Mouse (Mus musculus): ENCODE measurements around the gene Tenm3. TPM values are rescaled to one million over a fixed set of nuclear protein-coding genes. Genes with fewer than 3 reads are reported as not detected.
A peak's percentile ranks its signal among the peaks of the same experiment; 100 is the strongest.

Gene Tenm3
- total RNA-seq, 2 experiments from 2014 or later: 162 to 169 TPM

- DNase-seq: peak; percentile 77
- intact Hi-C loops (cut with DNase I): no loop called here
These were observed 543.1 kb downstream of the Tenm3 start for GRCm38 (mm10) chr8:48300613-48301037.

DNA sequence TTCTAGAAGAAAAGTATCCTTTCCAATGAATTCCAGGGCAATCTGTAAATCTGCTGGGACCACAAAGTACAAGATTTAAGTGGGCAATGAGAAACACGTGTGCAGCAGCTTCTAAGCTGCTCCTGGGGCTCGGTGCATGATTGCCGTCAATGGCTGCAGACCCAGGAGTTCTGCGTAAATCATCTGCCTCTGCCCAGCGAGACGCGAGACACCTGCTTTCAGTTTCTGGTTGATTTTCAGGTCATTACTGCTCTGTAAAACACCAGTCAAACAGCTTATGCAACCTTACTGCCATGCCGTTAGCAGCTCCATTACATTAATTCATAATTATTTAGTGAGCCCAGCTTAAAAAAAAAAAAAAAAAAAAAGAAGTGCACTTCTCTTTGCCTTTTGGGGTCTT is 543.7 kb downstream of the Tenm3 start:
- DNase-seq: no peak
- intact Hi-C loops (cut with DNase I): no loop called here

DNA sequence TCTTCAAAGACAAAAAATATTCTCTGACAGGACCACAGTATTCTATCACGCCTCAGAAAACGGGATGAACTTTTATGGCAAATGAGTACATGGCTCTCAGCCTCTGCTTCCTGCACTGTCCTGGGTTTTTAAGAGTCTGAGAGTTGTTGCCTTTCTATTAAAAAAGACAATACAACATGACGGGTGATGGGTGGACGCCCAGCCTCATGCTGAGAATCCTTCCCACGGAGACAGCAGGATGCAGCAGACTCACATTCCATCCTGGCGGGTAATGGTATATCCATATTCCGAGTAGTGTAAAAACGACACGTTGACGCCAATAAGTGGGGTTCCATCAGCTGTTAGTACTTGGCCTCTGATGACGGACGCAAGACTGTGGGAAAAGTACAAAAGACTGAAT is 544.4 kb downstream of the Tenm3 start:
- no peak for DNase-seq
- intact Hi-C loops (cut with DNase I): no loop called here

- intact Hi-C loops (cut with DNase I): no loop called here
These were observed 547.4 kb downstream of the Tenm3 start for GRCm38 (mm10) chr8:48296371-48296770.

GRCm38 (mm10) chr8:48295558-48295957 is 548.2 kb downstream of the Tenm3 start:
- no peak for DNase-seq
- intact Hi-C loops (cut with DNase I): no loop called here

More at GRCm38 (mm10) chr8:48296371-48296770, 547.4 kb downstream of the Tenm3 start:
- DNase-seq: no peak

DNA sequence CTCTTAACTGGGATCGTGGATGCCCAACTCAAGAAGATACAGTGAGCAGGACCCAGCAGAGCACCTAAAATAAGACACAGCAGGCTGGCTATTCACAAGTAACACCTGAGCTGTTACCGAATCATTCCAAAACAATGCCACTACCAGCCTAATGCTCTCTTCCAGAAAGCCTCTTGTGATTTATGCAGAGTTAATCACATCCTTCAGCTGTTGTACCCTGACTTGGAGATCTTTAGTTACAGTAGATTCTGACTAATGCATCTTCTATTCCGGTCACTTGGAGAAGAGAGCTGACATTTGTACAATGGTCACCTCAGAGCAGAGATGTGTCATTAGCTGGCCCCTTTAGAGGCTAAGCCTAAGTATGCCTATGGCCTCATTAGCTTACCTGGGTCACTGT is 550.0 kb downstream of the Tenm3 start:
- intact Hi-C loops (cut with DNase I): no loop called here
- no peak for DNase-seq

DNA sequence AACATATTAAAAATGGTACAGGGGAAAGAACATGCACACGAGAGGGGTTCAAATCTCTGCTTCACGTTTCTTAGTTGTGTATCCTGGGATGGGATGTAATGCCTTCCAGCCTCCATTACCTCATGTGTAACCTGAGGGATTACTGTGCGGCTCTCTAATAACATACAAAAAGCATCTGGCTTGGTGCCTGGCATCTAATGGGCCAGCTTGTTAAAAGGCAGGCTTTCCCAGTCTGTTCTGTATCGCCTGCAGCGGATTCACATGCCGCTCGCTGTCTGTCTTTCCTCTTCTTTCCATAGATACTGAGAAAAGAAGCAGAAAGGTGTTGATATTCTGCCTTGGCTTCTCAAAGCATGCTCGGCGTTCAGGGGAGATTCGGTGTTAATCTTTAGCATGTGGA is 558.3 kb downstream of the Tenm3 start:
- intact Hi-C loops (cut with DNase I): no loop called here
- DNase-seq: no peak

- intact Hi-C loops (cut with DNase I): no loop called here
- DNase-seq: no peak
These were observed 561.9 kb downstream of the Tenm3 start for GRCm38 (mm10) chr8:48281855-48282254.

DNA sequence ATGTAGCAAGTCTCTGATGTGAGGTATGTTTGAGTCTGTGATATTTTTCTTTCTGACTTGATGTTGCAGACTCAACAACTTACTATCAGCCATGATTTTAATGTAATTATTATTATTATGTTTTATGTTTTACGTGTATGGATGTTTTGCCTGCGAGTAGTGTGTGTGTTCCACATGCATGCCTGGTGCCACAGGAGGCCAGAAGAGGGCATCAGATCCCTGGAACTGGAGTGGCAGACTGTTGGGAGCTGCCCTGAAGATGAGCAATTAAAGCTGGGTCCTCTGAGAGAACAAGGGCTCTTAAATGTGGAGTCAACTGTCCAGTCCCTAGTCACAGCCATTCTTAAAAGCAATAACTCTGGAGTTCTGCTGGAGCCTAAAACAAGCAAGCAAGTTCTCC is 564.4 kb downstream of the Tenm3 start:
- intact Hi-C loops (cut with DNase I): no loop called here
- no peak for DNase-seq

GRCm38 (mm10) chr8:48277986-48278635 is 565.6 kb downstream of the Tenm3 start:
- DNase-seq: no peak
- intact Hi-C loops (cut with DNase I): no loop called here

GRCm38 (mm10) chr8:48275066-48275465 is 568.7 kb downstream of the Tenm3 start:
- intact Hi-C loops (cut with DNase I): no loop called here
- DNase-seq: no peak

DNA sequence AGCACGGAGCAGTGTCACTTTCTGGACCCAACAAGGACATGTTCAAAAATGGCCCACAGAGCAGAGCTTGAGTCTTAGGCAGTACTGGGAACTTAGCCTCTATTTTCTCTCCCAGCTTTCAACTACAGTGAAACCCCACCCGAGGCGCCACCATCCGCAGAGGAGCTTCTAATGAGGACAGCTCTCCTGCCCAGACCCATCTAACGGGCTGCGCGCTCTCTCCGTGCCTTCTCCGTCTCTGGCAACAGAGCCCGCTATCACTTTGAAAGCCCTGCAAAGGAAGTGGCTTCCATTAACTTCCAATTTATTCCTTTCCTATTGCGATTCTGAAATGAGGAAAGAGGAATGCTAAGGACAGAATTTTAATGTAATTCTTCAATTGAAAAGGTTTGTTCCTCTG is 569.2 kb downstream of the Tenm3 start:
- DNase-seq: no peak
- intact Hi-C loops (cut with DNase I): no loop called here

DNA sequence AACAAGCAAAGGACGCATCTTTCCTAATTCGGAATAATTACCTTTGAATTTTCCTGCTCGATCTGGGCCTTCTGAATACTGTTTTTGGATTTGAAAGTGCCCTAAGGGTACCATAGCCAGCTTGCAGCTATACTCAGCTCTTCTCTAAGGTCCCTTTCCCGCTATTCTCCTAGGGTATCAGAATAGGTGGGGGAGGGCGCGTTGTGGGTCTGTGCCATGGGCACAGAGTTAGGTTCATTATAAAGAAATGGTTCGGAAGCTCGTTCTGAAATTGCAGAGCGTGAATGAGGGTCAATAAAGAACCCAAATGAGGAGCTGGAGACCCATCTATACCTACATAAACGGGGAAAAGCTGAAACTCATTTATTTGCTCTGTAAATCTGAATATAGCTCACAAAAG is 575.1 kb downstream of the Tenm3 start:
- intact Hi-C loops (cut with DNase I): no loop called here
- no peak for DNase-seq

DNA sequence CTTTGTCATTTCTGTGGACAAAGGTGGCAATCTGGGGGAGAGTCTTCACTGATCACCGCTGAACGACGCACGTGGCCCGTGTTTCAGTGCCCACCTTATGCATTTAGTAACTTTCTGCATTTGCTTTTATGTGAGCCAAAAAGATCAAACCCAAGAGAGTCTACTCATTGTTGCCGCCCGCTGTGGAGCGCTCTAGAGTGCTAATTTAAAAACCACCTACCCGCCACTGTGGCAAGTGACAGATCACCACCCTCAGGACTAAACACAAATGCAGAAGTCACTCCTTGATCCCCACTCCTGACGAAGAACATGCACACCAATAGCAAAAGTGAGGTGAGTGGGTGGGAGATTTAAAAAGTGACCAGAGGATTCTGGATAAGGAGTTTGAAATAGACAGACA is 583.5 kb downstream of the Tenm3 start:
- intact Hi-C loops (cut with DNase I): no loop called here
- no peak for DNase-seq

DNA sequence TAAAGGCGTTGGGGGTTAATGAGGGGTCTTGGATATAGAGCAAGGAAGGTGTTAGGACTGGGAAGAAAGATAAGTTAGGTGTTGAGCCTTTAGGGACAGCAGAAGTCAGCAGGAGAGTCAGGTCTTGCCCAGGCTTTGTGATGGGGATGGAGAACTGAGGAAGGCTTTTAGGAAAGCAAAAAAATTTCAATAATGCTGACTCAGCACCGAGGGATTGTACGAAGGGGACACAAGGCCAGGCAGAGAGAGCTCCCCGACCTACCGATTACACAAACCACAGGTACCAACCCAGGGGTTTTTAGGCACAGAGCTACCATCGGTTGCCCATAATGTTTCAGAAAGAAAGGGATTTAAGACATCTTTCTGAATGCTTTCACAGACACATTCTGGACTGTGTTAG is 583.9 kb downstream of the Tenm3 start:
- DNase-seq: no peak
- intact Hi-C loops (cut with DNase I): no loop called here

- intact Hi-C loops (cut with DNase I): no loop called here
- peak; percentile 44 for DNase-seq
These were observed 599.9 kb downstream of the Tenm3 start for GRCm38 (mm10) chr8:48243876-48244275.

- DNase-seq: no peak
- intact Hi-C loops (cut with DNase I): no loop called here
These were observed 602.7 kb downstream of the Tenm3 start for GRCm38 (mm10) chr8:48240917-48241531.

DNA sequence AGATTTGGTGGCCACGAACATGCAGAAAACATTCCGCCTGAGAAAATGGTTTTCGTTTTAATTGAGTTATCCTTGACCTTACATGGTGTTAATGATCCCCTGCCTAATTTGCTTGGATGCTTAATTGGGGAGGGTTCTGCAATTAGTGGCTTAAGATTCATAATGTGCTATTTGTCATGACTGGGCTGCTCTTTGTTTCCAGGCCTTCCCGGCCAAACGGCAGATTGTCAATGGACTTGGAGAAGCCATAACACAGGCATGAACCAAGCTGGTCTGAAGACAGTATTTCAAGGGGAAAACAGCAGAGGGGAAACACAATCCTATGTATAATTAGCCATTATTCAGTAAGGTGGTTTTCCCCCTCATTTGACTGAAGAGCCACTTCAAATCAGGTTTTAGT is 606.8 kb downstream of the Tenm3 start:
- intact Hi-C loops (cut with DNase I): no loop called here
- no peak for DNase-seq

- DNase-seq: no peak
- intact Hi-C loops (cut with DNase I): no loop called here
These were observed 610.8 kb downstream of the Tenm3 start for GRCm38 (mm10) chr8:48232927-48233326.

GRCm38 (mm10) chr8:48231882-48232281 is 611.9 kb downstream of the Tenm3 start:
- intact Hi-C loops (cut with DNase I): no loop called here
- DNase-seq: no peak

DNA sequence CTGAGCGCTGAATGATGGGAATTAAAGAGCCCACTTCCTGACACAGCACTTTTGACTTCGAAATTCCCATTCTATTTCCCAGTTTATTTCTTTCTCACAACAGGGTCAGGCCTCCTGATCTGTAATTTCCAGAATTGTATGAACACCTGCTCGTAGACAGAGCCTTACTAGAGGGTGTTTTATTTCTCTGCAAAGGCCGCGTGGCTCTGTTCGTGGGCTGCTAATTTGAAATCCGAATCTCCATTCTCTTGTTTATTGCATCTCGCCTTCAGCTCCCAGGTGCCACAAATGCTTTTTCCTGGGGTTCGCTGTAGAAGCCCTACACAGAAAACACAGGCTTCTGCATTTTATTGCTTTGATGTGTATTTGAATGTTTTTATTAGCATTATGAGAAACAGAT is 612.4 kb downstream of the Tenm3 start:
- intact Hi-C loops (cut with DNase I): no loop called here
- no peak for DNase-seq

DNA sequence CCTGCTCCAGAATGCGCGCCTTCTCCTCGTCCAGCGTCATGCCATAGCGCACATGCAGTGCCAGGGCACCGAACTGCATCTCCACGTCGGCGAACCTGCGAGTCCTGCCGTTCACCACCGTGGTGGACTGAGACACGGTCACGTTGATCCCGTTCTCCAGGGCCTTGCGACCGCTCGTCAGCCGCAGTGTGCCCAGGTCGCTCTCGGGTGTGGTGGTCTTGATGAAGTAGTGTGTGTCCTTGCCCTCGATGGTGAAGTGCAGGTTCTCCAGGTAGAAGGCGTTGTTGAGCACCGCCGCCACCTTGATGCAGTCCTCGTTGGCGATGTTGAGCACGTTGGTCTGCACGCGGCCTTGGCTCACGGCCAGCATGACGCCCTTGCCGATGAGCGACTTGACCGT is 615.1 kb downstream of the Tenm3 start:
- no peak for DNase-seq
- intact Hi-C loops (cut with DNase I): loop anchor here (10.0 kb wide), 1 partner anchor 296 kb away; no protein-coding TSS in a partner anchor

DNA sequence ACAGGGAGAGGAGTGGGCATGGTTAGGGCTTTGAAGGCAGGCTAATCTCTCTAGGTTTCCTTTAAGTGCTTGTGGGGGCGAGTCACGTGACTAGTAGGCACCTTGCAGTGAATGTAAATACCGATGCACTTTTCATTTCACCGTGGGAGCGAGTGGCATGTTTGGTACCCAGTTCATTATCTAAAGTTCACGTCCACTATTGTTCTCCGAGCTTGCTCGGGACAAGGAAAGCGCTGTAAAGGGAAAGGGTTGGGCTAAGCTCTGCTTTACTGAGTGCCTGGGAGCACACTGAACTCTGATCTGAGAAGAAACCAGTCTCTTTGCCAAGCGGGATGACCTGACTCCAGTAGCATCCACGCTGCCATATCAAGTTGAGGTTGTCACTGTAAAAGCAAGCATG is 619.0 kb downstream of the Tenm3 start:
- intact Hi-C loops (cut with DNase I): loop anchor here (5.0 to 10.0 kb wide), 2 partner anchors 300 to 1603 kb away; no protein-coding TSS in a partner anchor
- no peak for DNase-seq

Data from left cerebral cortex, postnatal 4 days (tissue).